Mouse (Mus musculus) MEL (cell line): ENCODE measurements around the gene Gm17018. TPM values are rescaled to one million over a fixed set of nuclear protein-coding genes. Genes with fewer than 3 reads are reported as not detected.

Experiments used
- DNase-seq: peaks from one replicate; pipeline ENCODE4 v3.0.0; 2011; ENCODE audit warnings: low read depth, low spot score
- H3K27ac ChIP-seq: 2 replicates; pipeline ENCODE4 v1.5.1; 2012; ENCODE audit warnings: low read depth, mild to moderate bottlenecking, control low read depth, low read length, moderate library complexity; ENCODE audit not compliant: control insufficient read depth
- H3K27me3 ChIP-seq, 2 experiments: fragments of 150-350 bp in 1 of 2; sonication (generic) in 1 of 2; 2 replicates each; pipeline ENCODE4 v1.6.1; 2012; ENCODE audit warnings: low read length in 2 of 2, mild to moderate bottlenecking in 2 of 2, improper control_type of control experiment in 1 of 2, moderate library complexity in 1 of 2; ENCODE audit not compliant: insufficient read depth in 2 of 2, control insufficient read depth in 1 of 2
- H3K36me3 ChIP-seq, 2 experiments: 2 replicates each; pipeline ENCODE4 v1.6.1; 2012 to 2014; ENCODE audit warnings: low read length in 2 of 2, improper control_type of control experiment in 1 of 2, inconsistent platforms in 1 of 2, mild to moderate bottlenecking in 1 of 2; ENCODE audit not compliant: insufficient read depth in 2 of 2, control insufficient read depth in 1 of 2
- H3K4me1 ChIP-seq, 2 experiments: fragments of 150-350 bp in 1 of 2; sonication (generic) in 1 of 2; 2 replicates each; pipeline ENCODE4 v1.6.1; 2012; ENCODE audit warnings: low read length in 2 of 2, improper control_type of control experiment in 1 of 2, mild to moderate bottlenecking in 1 of 2; ENCODE audit not compliant: insufficient read depth in 2 of 2, control insufficient read depth in 1 of 2
- H3K4me3 ChIP-seq, 2 experiments: fragments of 150-350 bp in 1 of 2; sonication (generic) in 1 of 2; 2 replicates each; pipeline ENCODE4 v1.5.1; 2012; ENCODE audit warnings: low read depth in 2 of 2, low read length in 2 of 2, mild to moderate bottlenecking in 2 of 2, moderate library complexity in 2 of 2, control low read depth in 1 of 2, improper control_type of control experiment in 1 of 2; ENCODE audit not compliant: control insufficient read depth in 1 of 2, insufficient read depth in 1 of 2
- H3K79me2 ChIP-seq: 2 replicates; pipeline ENCODE4 v1.6.1; 2012; ENCODE audit warnings: mild to moderate bottlenecking, low read length, moderate library complexity; ENCODE audit not compliant: control insufficient read depth, poor library complexity, insufficient read depth
- H3K9ac ChIP-seq: 2 replicates; pipeline ENCODE4 v1.6.1; 2012; ENCODE audit warnings: low read depth, mild to moderate bottlenecking, control low read depth, low read length, moderate library complexity; ENCODE audit not compliant: control insufficient read depth, poor library complexity, severe bottlenecking
- H3K9me3 ChIP-seq: fragments of 150-350 bp; sonication (generic); replicated peaks from 2 replicates; pipeline ENCODE4 v1.6.1; 2012; ENCODE audit warnings: mild to moderate bottlenecking, low read length, improper control_type of control experiment, moderate library complexity; ENCODE audit not compliant: insufficient read depth
- BHLHE40 ChIP-seq: IDR thresholded peaks from 2 replicates; pipeline ENCODE4 v1.6.1; 2012; ENCODE audit warnings: low read depth, mild to moderate bottlenecking, inconsistent platforms, low read length, improper control_type of control experiment, borderline replicate concordance
- EP300 ChIP-seq, 2 experiments: IDR thresholded peaks; 2 replicates each; pipeline ENCODE4 v1.6.1; 2011; ENCODE audit warnings: improper control_type of control experiment in 2 of 2, low read length in 2 of 2, low read depth in 1 of 2, mild to moderate bottlenecking in 1 of 2
- ETS1 ChIP-seq: IDR thresholded peaks from 2 replicates; pipeline ENCODE4 v1.6.1; 2012; ENCODE audit warnings: low read depth, mild to moderate bottlenecking, inconsistent platforms, low read length, improper control_type of control experiment, moderate library complexity
- JUND ChIP-seq: IDR thresholded peaks from 2 replicates; pipeline ENCODE4 v1.6.1; 2011; ENCODE audit warnings: low read depth, mild to moderate bottlenecking, improper control_type of control experiment, low read length
- MAFK ChIP-seq: IDR thresholded peaks from 2 replicates; pipeline ENCODE4 v1.6.1; 2011; ENCODE audit warnings: low read depth, mild to moderate bottlenecking, low read length, improper control_type of control experiment, borderline replicate concordance
- MAZ ChIP-seq: IDR thresholded peaks from 2 replicates; pipeline ENCODE4 v1.6.1; 2012; ENCODE audit warnings: low read depth, mild to moderate bottlenecking, inconsistent platforms, low read length, improper control_type of control experiment
- MXI1 ChIP-seq: IDR thresholded peaks from 2 replicates; pipeline ENCODE4 v1.6.1; 2011; ENCODE audit warnings: mild to moderate bottlenecking, low read depth, low read length, improper control_type of control experiment
- MYB ChIP-seq: IDR thresholded peaks from 2 replicates; pipeline ENCODE4 v1.6.1; 2011; ENCODE audit warnings: mild to moderate bottlenecking, low read depth, low read length, improper control_type of control experiment
- NELFE ChIP-seq: IDR thresholded peaks from 2 replicates; pipeline ENCODE4 v1.6.1; 2011; ENCODE audit warnings: low read depth, low read length, improper control_type of control experiment
- NRF1 ChIP-seq: IDR thresholded peaks from 2 replicates; pipeline ENCODE4 v1.6.1; 2014; ENCODE audit warnings: low read depth, mild to moderate bottlenecking, inconsistent platforms, low read length, improper control_type of control experiment, moderate library complexity; ENCODE audit not compliant: poor library complexity, insufficient read depth, severe bottlenecking
- POLR2AphosphoS2 ChIP-seq: IDR thresholded peaks from 2 replicates; pipeline ENCODE4 v1.6.1; 2011; ENCODE audit warnings: low read length, improper control_type of control experiment
- POLR2AphosphoS5 ChIP-seq: IDR thresholded peaks from 2 replicates; pipeline ENCODE4 v1.6.1; 2012; ENCODE audit warnings: low read depth, borderline replicate concordance, mild to moderate bottlenecking, inconsistent platforms, low read length, moderate library complexity, mixed read lengths
- RAD21 ChIP-seq: IDR thresholded peaks from 2 replicates; pipeline ENCODE4 v1.6.1; 2011; ENCODE audit warnings: mild to moderate bottlenecking, low read depth, low read length, improper control_type of control experiment
- TAL1 ChIP-seq: IDR thresholded peaks from 2 replicates; pipeline ENCODE4 v1.6.1; 2012; ENCODE audit warnings: mild to moderate bottlenecking, inconsistent platforms, low read length, moderate library complexity, mixed read lengths
- TCF12 ChIP-seq: IDR thresholded peaks from 2 replicates; pipeline ENCODE4 v1.6.1; 2014; ENCODE audit warnings: low read depth, mild to moderate bottlenecking, inconsistent platforms, low read length, improper control_type of control experiment, moderate library complexity
- ZC3H11A ChIP-seq: IDR thresholded peaks from 2 replicates; pipeline ENCODE4 v1.6.1; 2012; ENCODE audit warnings: low read depth, mild to moderate bottlenecking, inconsistent platforms, low read length, improper control_type of control experiment
- ZKSCAN1 ChIP-seq: IDR thresholded peaks from 2 replicates; pipeline ENCODE4 v1.6.1; 2012; ENCODE audit warnings: low read depth, mild to moderate bottlenecking, inconsistent platforms, low read length, improper control_type of control experiment, moderate library complexity
- ZNF384 ChIP-seq: IDR thresholded peaks from 2 replicates; pipeline ENCODE4 v1.6.1; 2012; ENCODE audit warnings: low read depth, mild to moderate bottlenecking, inconsistent platforms, low read length, improper control_type of control experiment
- polyA plus RNA-seq, 2 experiments: library from polyadenylated mRNA; stranded (reverse) in 1 of 2; unstranded in 1 of 2; fragments of >175 nt in 1 of 2; fragments of >200 nt in 1 of 2; gene quantifications; 2 replicates each; pipeline versions ENCODE4 v1.2.1 to v1.2.4; 2012; ENCODE audit warnings: low replicate concordance in 2 of 2, low read depth in 1 of 2; ENCODE audit not compliant: insufficient read length in 2 of 2, insufficient read depth in 1 of 2, missing spikeins in 1 of 2
- total RNA-seq: library from RNA; depleted of rRNA; stranded (reverse); fragments of 300-350 nt; gene quantifications from 2 replicates; pipeline ENCODE4 v1.2.3, GENCODE M21; 2012

Gene Gm17018
- total and polyA plus RNA-seq, 3 experiments = 34.9 to 62.6 TPM; not detected in 1

GRCm38 (mm10) chr19:45615415-45616213 is 55.2 kb downstream of the Gm17018 start:
- no peak for DNase-seq

GRCm38 (mm10) chr19:45616214-45616518 is 55.8 kb downstream of the Gm17018 start:
- H3K27ac ChIP-seq = no peak overlapping the region
- H3K36me3 ChIP-seq = no peaks in the 10 kb centered on the region
- no peak overlapping the region for H3K9ac ChIP-seq
- no peaks in the 10 kb centered on the region for H3K27me3 ChIP-seq
- H3K9me3 ChIP-seq = no peaks in the 10 kb centered on the region
- no peaks in the 10 kb centered on the region for H3K4me1 ChIP-seq
- no peak overlapping the region for H3K4me3 ChIP-seq
- no peak for DNase-seq
- TF ChIP-seq JUND (no peak), POLR2AphosphoS5 (no peak), ZNF384 (no peak), MAZ (no peak), RAD21 (no peak), MXI1 (no peak), ZKSCAN1 (no peak), NELFE (no peak), POLR2AphosphoS2 (no peak), ETS1 (no peak), ZC3H11A (no peak), MYB (no peak), EP300 (IDR thresholded peaks at IDR 0.05; ENCODE audit: low read depth in 1 of 2, low read length in 2 of 2) (no peak)
- no peaks in the 10 kb centered on the region for H3K79me2 ChIP-seq

More at GRCm38 (mm10) chr19:45615415-45616213, 55.2 kb downstream of the Gm17018 start:
- H3K27ac ChIP-seq = no peak overlapping the region
- H3K27me3 ChIP-seq = no peaks in the 10 kb centered on the region
- H3K4me1 ChIP-seq = no peaks in the 10 kb centered on the region
- TF ChIP-seq BHLHE40 (no peak), TCF12 (no peak), MYB (no peak), MXI1 (no peak), NRF1 (no peak), MAFK (no peak), TAL1 (no peak)
- H3K9me3 ChIP-seq = no peaks in the 10 kb centered on the region
- no peak overlapping the region for H3K4me3 ChIP-seq
- H3K79me2 ChIP-seq = no peaks in the 10 kb centered on the region
- H3K9ac ChIP-seq = no peak overlapping the region
- H3K36me3 ChIP-seq = no peaks in the 10 kb centered on the region
